Comparison of ENCODE assay signal across 9 mouse cellular contexts in the genomic region with DNA sequence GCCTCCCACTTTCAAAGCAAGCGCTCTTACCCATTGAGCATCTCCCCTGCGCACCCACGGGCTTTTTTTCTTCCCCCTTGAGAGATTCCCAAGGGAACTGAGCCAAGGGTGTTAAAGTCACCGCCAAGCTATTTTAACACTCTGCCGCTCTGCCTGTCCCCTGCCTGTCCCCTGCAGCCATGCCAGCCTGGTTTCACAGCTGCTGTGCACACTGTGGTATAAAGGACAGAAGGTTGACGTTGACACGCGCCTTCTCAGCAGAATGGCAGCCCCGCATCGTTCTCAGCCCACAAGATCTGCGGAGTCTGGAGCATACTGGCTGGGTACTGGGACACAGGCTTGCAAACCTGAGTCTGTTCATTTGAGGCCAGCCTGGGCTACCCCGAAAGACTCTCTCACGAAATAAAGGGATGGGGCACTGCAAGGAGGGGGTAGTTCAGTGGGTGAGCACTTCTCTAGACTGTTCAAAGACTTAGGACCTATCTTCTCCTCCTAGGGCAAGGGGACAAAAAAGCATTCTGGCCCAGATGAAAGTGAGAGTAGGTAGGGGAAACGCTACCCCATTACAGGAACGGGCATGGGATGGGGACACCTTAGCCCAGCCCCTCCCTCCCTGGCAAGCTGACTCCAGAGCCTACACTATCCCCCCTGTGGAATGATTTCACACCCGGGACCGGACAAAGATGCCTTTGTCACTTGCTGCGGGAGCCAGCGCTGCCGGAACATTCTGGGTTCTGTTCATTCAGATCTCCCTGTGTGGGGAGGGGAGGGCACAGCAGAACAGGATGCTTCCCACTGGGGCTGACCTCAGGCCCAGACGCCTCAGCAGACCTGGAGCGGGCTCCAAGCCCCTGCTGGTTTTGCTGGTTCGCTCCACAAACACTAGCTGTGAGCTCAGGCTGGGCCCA. TPM values are rescaled to one million over a fixed set of nuclear protein-coding genes. Genes with fewer than 3 reads are reported as not detected.
A peak's percentile ranks its signal among the peaks of the same experiment; 100 is the strongest.
DNase-seq lines count a peak whose midpoint lies in the region; ATAC-seq lines count a peak whose summit lies in the region.
"Had no signal": no experiment of that assay in that cellular context is flagged by ENCODE, and none has a peak within 500 bp of the region (broad histone marks: within the 10 kb centered on the region; RNA-seq: fewer than 3 reads in every experiment).

No protein-coding gene starts in this region.

- peaks cover 24% of the 10 kb centered on the region for H3K4me1 ChIP-seq in heart, embryonic 13.5 days
- peaks cover 30% of the 10 kb centered on the region for H3K4me1 ChIP-seq in forebrain, embryonic 12.5 days
- H3K4me1 ChIP-seq in hindbrain, embryonic 15.5 days (replicated peaks): peaks cover 22% of the 10 kb centered on the region
- H3K4me1 ChIP-seq in midbrain, embryonic 14.5 days (ENCODE audit: control insufficient read depth, insufficient read depth, low read length): no peaks in the 10 kb centered on the region

- DNase-seq in heart, adult 8-10 months (ENCODE audit: low spot score): no peak
- DNase-seq in midbrain, embryonic 14.5 days: peak; percentile 55
- no peak for DNase-seq in kidney, adult 11 months
- DNase-seq in testis, postnatal 14 days (ENCODE audit: low spot score): no peak
- DNase-seq in ovary, postnatal 10 days (ENCODE audit: low spot score): no peak

- no peak overlapping the region for H3K4me2 ChIP-seq in heart, embryonic 13.5 days
- no peak overlapping the region for H3K4me2 ChIP-seq in forebrain, embryonic 12.5 days
- H3K4me2 ChIP-seq in hindbrain, embryonic 15.5 days: no peak overlapping the region
- no peak overlapping the region for H3K4me2 ChIP-seq in midbrain, embryonic 14.5 days (ENCODE audit: low read length)

- WGBS in heart, embryonic 13.5 days: 59% methylated on average over 23 of the region's 23 CpGs
- WGBS in forebrain, embryonic 12.5 days: 62% methylated on average over 23 of the region's 23 CpGs
- 38% methylated on average over 23 of the region's 23 CpGs for WGBS in hindbrain, embryonic 15.5 days
- WGBS in midbrain, embryonic 14.5 days: 50% methylated on average over 23 of the region's 23 CpGs

- peak; percentile 24; the same call in 1 of the 2 replicates for ATAC-seq in heart, embryonic 13.5 days (ENCODE audit: extremely low read depth, insufficient number of reproducible peaks, low FRiP score, low TSS enrichment)
- ATAC-seq in forebrain, embryonic 12.5 days (ENCODE audit: low FRiP score): peak; percentile 40
- peak; percentile 79 for ATAC-seq in hindbrain, embryonic 15.5 days (ENCODE audit: low FRiP score, low read depth)
- ATAC-seq in midbrain, embryonic 14.5 days (ENCODE audit: low FRiP score, low TSS enrichment): peak; percentile 37

- H3K27ac ChIP-seq in heart, embryonic 13.5 days (replicated peaks): no peak overlapping the region; the same call in 1 of the 2 replicates
- peak overlapping the region; percentile 71 for H3K27ac ChIP-seq in forebrain, embryonic 12.5 days
- peak overlapping the region; percentile 80 for H3K27ac ChIP-seq in hindbrain, embryonic 15.5 days (replicated peaks)
- peak overlapping the region; percentile 32; the same call in 1 of the 2 replicates for H3K27ac ChIP-seq in midbrain, embryonic 14.5 days (replicated peaks; ENCODE audit: low read depth, low read length)

- peaks cover 6% of the 10 kb centered on the region; the same call in 1 of the 2 replicates for H3K9me3 ChIP-seq in heart, embryonic 13.5 days
- no peaks in the 10 kb centered on the region for H3K9me3 ChIP-seq in forebrain, embryonic 12.5 days
- no peaks in the 10 kb centered on the region for H3K9me3 ChIP-seq in hindbrain, embryonic 15.5 days
- H3K9me3 ChIP-seq in midbrain, embryonic 14.5 days (ENCODE audit: control insufficient read depth, low read length): no peaks in the 10 kb centered on the region

- no peaks in the 10 kb centered on the region for H3K27me3 ChIP-seq in heart, embryonic 13.5 days (replicated peaks)
- no peaks in the 10 kb centered on the region for H3K27me3 ChIP-seq in forebrain, embryonic 12.5 days
- H3K27me3 ChIP-seq in hindbrain, embryonic 15.5 days: no peaks in the 10 kb centered on the region
- no peaks in the 10 kb centered on the region for H3K27me3 ChIP-seq in midbrain, embryonic 14.5 days (ENCODE audit: control insufficient read depth, insufficient read depth, low read length)

- 0 out of 2 replicates have a peak overlapping the region, but pooled peaks have one; percentile 41 for H3K9ac ChIP-seq in heart, embryonic 13.5 days
- H3K9ac ChIP-seq in forebrain, embryonic 12.5 days: no peak overlapping the region
- no peak overlapping the region for H3K9ac ChIP-seq in hindbrain, embryonic 15.5 days
- H3K9ac ChIP-seq in midbrain, embryonic 14.5 days (replicated peaks; ENCODE audit: low read length): no peak overlapping the region

- H3K36me3 ChIP-seq in heart, embryonic 13.5 days: peaks cover 6% of the 10 kb centered on the region
- 0 out of 2 replicates have a peak, but pooled peaks cover 4% of the 10 kb centered on the region for H3K36me3 ChIP-seq in forebrain, embryonic 12.5 days (replicated peaks)
- H3K36me3 ChIP-seq in hindbrain, embryonic 15.5 days: no peaks in the 10 kb centered on the region
- H3K36me3 ChIP-seq in midbrain, embryonic 14.5 days (ENCODE audit: control insufficient read depth, insufficient read depth, low read length): no peaks in the 10 kb centered on the region

- H3K4me3 ChIP-seq in heart, embryonic 13.5 days: no peak overlapping the region
- no peak overlapping the region for H3K4me3 ChIP-seq in forebrain, embryonic 12.5 days (replicated peaks)
- H3K4me3 ChIP-seq in hindbrain, embryonic 15.5 days: no peak overlapping the region
- H3K4me3 ChIP-seq in midbrain, embryonic 14.5 days (replicated peaks; ENCODE audit: low read depth, low read length): no peak overlapping the region
- H3K4me3 ChIP-seq: erythroblast, embryonic 14.5 days had no signal

RNA-seq across cellular contexts. Expression of gene Prex1, which starts 21.8 kb away (rescaled TPM):
- polyA plus RNA-seq in heart, embryonic 13.5 days (2015; fragmentation: Nextera tagmentation; extraction: Ambion mirVana): 8.3 and 8.7 TPM in 2 replicates
- 1 to 10 TPM; 4.2 to 5.4 (median 4.8) TPM for total RNA-seq in heart, adult 8-10 months (2022)
- 29.9 and 30.7 TPM in 2 replicates for polyA plus RNA-seq in forebrain, embryonic 12.5 days (2016; fragmentation: Nextera tagmentation; extraction: Ambion mirVana)
- polyA plus RNA-seq in hindbrain, embryonic 15.5 days (2015; fragmentation: Nextera tagmentation; extraction: Ambion mirVana): 27.0 and 27.4 TPM in 2 replicates
- 20.3 and 24.2 TPM in 2 replicates for polyA plus RNA-seq in midbrain, embryonic 14.5 days (2014; fragmentation: Nextera tagmentation; extraction: Ambion mirVana)

Comparison
In these comparisons a context has a peak if more than half of its experiments do, and no peak if none do; other contexts are left out.
1. ATAC-seq: peak in every context shown above with its lines; median percentile 79 in hindbrain, embryonic 15.5 days; 40 in forebrain, embryonic 12.5 days; 37 in midbrain, embryonic 14.5 days; 24 in heart, embryonic 13.5 days.